Mouse (Mus musculus) C2C12 (cell line): ENCODE measurements around the gene Nrg4.

Experiments used
- CEBPB ChIP-seq: IDR thresholded peaks from one replicate; pipeline ENCODE4 v1.6.1; 2011; ENCODE audit warnings: low read depth, mild to moderate bottlenecking, control low read depth, moderate library complexity
- CTCF ChIP-seq: IDR thresholded peaks from one replicate; pipeline ENCODE4 v1.5.1; 2011; ENCODE audit not compliant: control insufficient read depth, insufficient read depth, insufficient read length
- FOSL1 ChIP-seq: IDR thresholded peaks from one replicate; pipeline ENCODE4 v1.8.0; 2011; ENCODE audit warnings: mild to moderate bottlenecking, low read length; ENCODE audit not compliant: poor library complexity, insufficient read depth, severe bottlenecking
- MAX ChIP-seq: IDR thresholded peaks from one replicate; pipeline ENCODE4 v1.6.1; 2011; ENCODE audit warnings: mild to moderate bottlenecking, control low read depth
- MYOD1 ChIP-seq: IDR thresholded peaks from one replicate; pipeline ENCODE4 v1.6.1; 2011; ENCODE audit warnings: low read depth; ENCODE audit not compliant: control insufficient read depth, insufficient read length
- MYOG ChIP-seq: IDR thresholded peaks from one replicate; pipeline ENCODE4 v1.6.1; 2011; ENCODE audit not compliant: control insufficient read depth, insufficient read length; ENCODE audit errors: extremely low read depth
- USF1 ChIP-seq: IDR thresholded peaks from one replicate; pipeline ENCODE4 v1.6.1; 2011; ENCODE audit warnings: low read depth, mild to moderate bottlenecking, control low read depth, moderate library complexity

DNA sequence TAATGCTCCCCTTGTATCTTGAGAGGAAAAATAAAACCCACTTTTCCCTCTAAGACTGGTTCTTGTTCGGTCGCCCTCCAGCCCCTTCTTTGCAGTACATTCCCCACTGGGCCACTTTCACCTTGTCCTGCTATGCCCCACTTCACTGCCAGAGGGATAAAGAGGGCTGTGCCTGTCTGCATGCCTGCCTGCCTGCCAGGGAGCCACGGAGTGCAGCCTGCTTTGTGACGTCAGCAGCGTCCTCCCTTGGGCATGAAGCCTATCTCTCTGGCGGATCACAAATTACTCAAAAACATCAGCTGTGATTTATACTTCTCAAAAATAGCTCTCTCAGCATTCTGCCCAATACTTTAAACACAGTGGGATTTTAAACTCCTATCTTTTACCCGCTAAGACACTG lies 6.3 kb upstream of the Nrg4 start:
- TF ChIP-seq CEBPB = no peak
- TF ChIP-seq CTCF = no peak
- no peak for TF ChIP-seq MYOG
- TF ChIP-seq FOSL1 = no peak
- no peak for TF ChIP-seq MAX
- no peak for TF ChIP-seq USF1
- TF ChIP-seq MYOD1 = no peak
